Mouse (Mus musculus) CH12.LX (cell line): Measurements from ENCODE around the gene Ipo7. TPM values are rescaled to one million over a fixed set of nuclear protein-coding genes. Genes with fewer than 3 reads are reported as not detected.

ENCODE experiments used
- DNase-seq: peaks from one replicate; pipeline ENCODE4 v3.0.0-alpha.2; 2013; ENCODE audit errors: extremely low read depth
- H3K27ac ChIP-seq: 2 replicates; pipeline ENCODE4 v1.5.1; 2012; ENCODE audit warnings: low read depth, mild to moderate bottlenecking, control low read depth, moderate library complexity; ENCODE audit not compliant: insufficient read depth
- H3K27me3 ChIP-seq: replicated peaks from 2 replicates; pipeline ENCODE3; 2012; ENCODE audit warnings: inconsistent platforms
- H3K36me3 ChIP-seq, 2 experiments: replicated peaks in 1 of 2; 2 replicates each; pipeline versions ENCODE3 to v1.6.1; 2012; ENCODE audit warnings: inconsistent platforms in 1 of 2, low read length in 1 of 2, mild to moderate bottlenecking in 1 of 2, mixed read lengths in 1 of 2, moderate library complexity in 1 of 2; ENCODE audit not compliant: control insufficient read depth in 1 of 2, insufficient read depth in 1 of 2
- H3K4me1 ChIP-seq, 2 experiments: 2 replicates each; pipeline ENCODE4 v1.6.1; 2012; ENCODE audit warnings: inconsistent platforms in 1 of 2, moderate library complexity in 1 of 2; ENCODE audit not compliant: insufficient read depth in 2 of 2, control insufficient read depth in 1 of 2
- H3K4me2 ChIP-seq: 2 replicates; pipeline ENCODE4 v1.6.1; 2012; ENCODE audit warnings: low read depth, mild to moderate bottlenecking, control low read depth; ENCODE audit not compliant: poor library complexity, insufficient read depth, severe bottlenecking
- H3K4me3 ChIP-seq, 3 experiments: fragments of 150-350 bp in 1 of 3; sonication (generic) in 1 of 3; replicated peaks in 1 of 3; 2 replicates each; pipeline versions ENCODE3 to v1.5.1; 2011 to 2012; ENCODE audit warnings: low read depth in 2 of 3, low read length in 2 of 3, mild to moderate bottlenecking in 2 of 3, moderate library complexity in 2 of 3, control low read depth in 1 of 3, improper control_type of control experiment in 1 of 3, inconsistent platforms in 1 of 3, mixed read lengths in 1 of 3; ENCODE audit not compliant: poor library complexity in 1 of 3
- H3K79me2 ChIP-seq: replicated peaks from 2 replicates; pipeline ENCODE4 v1.6.1; 2012; ENCODE audit warnings: mild to moderate bottlenecking, moderate library complexity; ENCODE audit not compliant: control insufficient read depth, poor library complexity, insufficient read depth, severe bottlenecking; ENCODE audit errors: extremely low read depth
- H3K9ac ChIP-seq: 2 replicates; pipeline ENCODE4 v1.6.1; 2012; ENCODE audit warnings: low read depth, mild to moderate bottlenecking, control low read depth, moderate library complexity; ENCODE audit not compliant: insufficient read depth
- H3K9me3 ChIP-seq: replicated peaks from 2 replicates; pipeline ENCODE3; 2012; ENCODE audit warnings: low read length, inconsistent platforms, mixed read lengths
- CHD1 ChIP-seq: IDR thresholded peaks from 2 replicates; pipeline ENCODE4 v1.6.1; 2012; ENCODE audit warnings: low read depth, low read length, improper control_type of control experiment, inconsistent platforms
- CTCF ChIP-seq, 2 experiments: IDR thresholded peaks in 1 of 2; conservative IDR thresholded peaks in 1 of 2; 2 replicates each; pipeline ENCODE4 v1.5.1; 2011 to 2012; ENCODE audit warnings: low read depth in 2 of 2, low read length in 2 of 2, improper control_type of control experiment in 1 of 2, inconsistent platforms in 1 of 2, mild to moderate bottlenecking in 1 of 2, moderate library complexity in 1 of 2
- EP300 ChIP-seq: IDR thresholded peaks from 2 replicates; pipeline ENCODE4 v1.6.1; 2011; ENCODE audit warnings: low read length, improper control_type of control experiment
- HCFC1 ChIP-seq: IDR thresholded peaks from 2 replicates; pipeline ENCODE4 v1.6.1; 2012; ENCODE audit warnings: low read depth, mild to moderate bottlenecking, inconsistent platforms, low read length, improper control_type of control experiment
- JUN ChIP-seq: IDR thresholded peaks from 2 replicates; pipeline ENCODE4 v1.6.1; 2011; ENCODE audit warnings: low read depth, mild to moderate bottlenecking, low read length, improper control_type of control experiment, moderate library complexity; ENCODE audit not compliant: insufficient read depth
- KAT2A ChIP-seq: IDR thresholded peaks from 2 replicates; pipeline ENCODE4 v1.6.1; 2012; ENCODE audit warnings: low read length, improper control_type of control experiment, inconsistent platforms; ENCODE audit not compliant: insufficient replicate concordance
- MAX ChIP-seq: IDR thresholded peaks from 2 replicates; pipeline ENCODE4 v1.6.1; 2011; ENCODE audit warnings: low read length, improper control_type of control experiment
- MEF2A ChIP-seq: IDR thresholded peaks from 2 replicates; pipeline ENCODE4 v1.6.1; 2014; ENCODE audit warnings: low read depth, mild to moderate bottlenecking, inconsistent platforms, low read length, improper control_type of control experiment, borderline replicate concordance
- MYC ChIP-seq: IDR thresholded peaks from 2 replicates; pipeline ENCODE4 v1.6.1; 2011; ENCODE audit warnings: low read depth, mild to moderate bottlenecking, improper control_type of control experiment, low read length
- NRF1 ChIP-seq: IDR thresholded peaks from 2 replicates; pipeline ENCODE4 v1.6.1; 2014; ENCODE audit warnings: low read depth, mild to moderate bottlenecking, inconsistent platforms, low read length, improper control_type of control experiment, moderate library complexity
- POLR2A ChIP-seq: IDR thresholded peaks from 2 replicates; pipeline ENCODE4 v1.6.1; 2011; ENCODE audit warnings: low read depth, mild to moderate bottlenecking, improper control_type of control experiment, low read length
- RAD21 ChIP-seq: IDR thresholded peaks from 2 replicates; pipeline ENCODE4 v1.6.1; 2011; ENCODE audit warnings: low read depth, mild to moderate bottlenecking, low read length, improper control_type of control experiment, moderate library complexity
- TBP ChIP-seq: conservative IDR thresholded peaks from 2 replicates; pipeline ENCODE4 v1.6.1; 2011; ENCODE audit warnings: low read depth, low read length, improper control_type of control experiment
- UBTF ChIP-seq: IDR thresholded peaks from 2 replicates; pipeline ENCODE4 v1.6.1; 2012; ENCODE audit warnings: low read depth, mild to moderate bottlenecking, inconsistent platforms, low read length, improper control_type of control experiment, moderate library complexity
- USF1 ChIP-seq: IDR thresholded peaks from 2 replicates; pipeline ENCODE4 v1.6.1; 2014; ENCODE audit warnings: low read depth, mild to moderate bottlenecking, inconsistent platforms, low read length, improper control_type of control experiment
- USF2 ChIP-seq: conservative IDR thresholded peaks from 2 replicates; pipeline ENCODE4 v1.6.1; 2011; ENCODE audit warnings: low read depth, low read length, improper control_type of control experiment
- ZKSCAN1 ChIP-seq: IDR thresholded peaks from 2 replicates; pipeline ENCODE4 v1.6.1; 2012; ENCODE audit warnings: low read depth, inconsistent platforms, low read length, improper control_type of control experiment, borderline replicate concordance
- ZMIZ1 ChIP-seq: IDR thresholded peaks from 2 replicates; pipeline ENCODE4 v1.6.1; 2012; ENCODE audit warnings: low read depth, mild to moderate bottlenecking, inconsistent platforms, low read length, improper control_type of control experiment
- dilution Hi-C: fragments of 300-500 bp; cut with MboI; formaldehyde crosslinking; loops from 2 replicates; pipeline ENCODE4 v1.14.3; 2020; ENCODE audit warnings: low sequenced_read_pairs; ENCODE audit not compliant: extremely low pct_unique_long_range_greater_than_20kb, extremely low pct_ligation_motif_present
- in situ Hi-C: fragments of 300-500 bp; cut with MboI; formaldehyde crosslinking; loops from 3 replicates; pipeline ENCODE4 v1.14.3; 2019; ENCODE audit warnings: low sequenced_read_pairs, low pct_ligation_motif_present, low pct_unique_long_range_greater_than_20kb, mixed read lengths
- polyA plus RNA-seq: library from polyadenylated mRNA; unstranded; fragments of >175 nt; gene quantifications from 2 replicates; pipeline ENCODE4 v1.2.1, GENCODE M21; 2012; ENCODE audit warnings: low read depth; ENCODE audit not compliant: insufficient read length
- total RNA-seq, 2 experiments: library from RNA; depleted of rRNA; stranded (reverse); fragments of 300-350 nt in 1 of 2; fragments of >200 nt in 1 of 2; gene quantifications; 2 replicates each; pipeline ENCODE4 v1.2.3; 2012 to 2014

The Ipo7 gene
- total and polyA plus RNA-seq, 3 experiments: 126 to 183 (median 181) TPM

- Histone ChIP-seq H3K4me3 (no peak overlapping the region), H3K79me2 (no peaks in the 10 kb centered on the region), H3K27ac (no peak overlapping the region), H3K27me3 (no peaks in the 10 kb centered on the region), H3K9ac (no peak overlapping the region), H3K4me2 (no peak overlapping the region), H3K9me3 (peaks cover 5% of the 10 kb centered on the region), H3K36me3 (peaks cover 37 to 60% of the 10 kb centered on the region in 2 experiments), H3K4me1 (peaks cover 2 to 8% of the 10 kb centered on the region in 2 experiments; a peak in 3 of 4 replicates)
- no peak for TF ChIP-seq NRF1
- peak in 1 of 2 experiments; percentile 18; a peak in 1 of 4 replicates for TF ChIP-seq CTCF (conservative IDR thresholded peaks at IDR 0.05 in 1 of 2, IDR thresholded peaks at IDR 0.05 in 1 of 2; ENCODE audit: low read depth in 2 of 2, low read length in 2 of 2)
- TF ChIP-seq MAX: no peak
- in situ Hi-C loops (no loop called here), dilution Hi-C loops (no loop called here)
- no peak for DNase-seq
Observed at GRCm38 (mm10) chr7:110096332-110096731, 78.3 kb downstream of the Ipo7 start.

GRCm38 (mm10) chr7:110097106-110097793 is 79.2 kb downstream of the Ipo7 start:
- no peaks in the 10 kb centered on the region for H3K4me1 ChIP-seq
- no peak overlapping the region for H3K27ac ChIP-seq
- TF ChIP-seq HCFC1 (no peak), RAD21 (no peak), USF2 (no peak), EP300 (no peak), TBP (no peak), USF1 (no peak), ZKSCAN1 (no peak)
- dilution Hi-C loops (no loop called here), in situ Hi-C loops (no loop called here)
- peaks cover 31 to 51% of the 10 kb centered on the region in 2 experiments for H3K36me3 ChIP-seq
- no peak overlapping the region for H3K4me2 ChIP-seq
- H3K79me2 ChIP-seq: no peaks in the 10 kb centered on the region
- no peak overlapping the region for H3K9ac ChIP-seq
- H3K9me3 ChIP-seq: peaks cover 5% of the 10 kb centered on the region
- no peak for DNase-seq
- H3K27me3 ChIP-seq: no peaks in the 10 kb centered on the region
- no peak overlapping the region for H3K4me3 ChIP-seq

GRCm38 (mm10) chr7:110100854-110101253 is 82.8 kb downstream of the Ipo7 start:
- in situ Hi-C loops: no loop called here
- Histone ChIP-seq H3K4me2 (no peak overlapping the region), H3K27me3 (no peaks in the 10 kb centered on the region), H3K79me2 (no peaks in the 10 kb centered on the region), H3K4me1 (no peaks in the 10 kb centered on the region), H3K36me3 (peaks cover 5 to 17% of the 10 kb centered on the region in 2 experiments), H3K9ac (no peak overlapping the region), H3K27ac (no peak overlapping the region), H3K4me3 (no peak overlapping the region), H3K9me3 (peaks cover 5% of the 10 kb centered on the region)
- DNase-seq: no peak
- no peak for TF ChIP-seq JUN
- TF ChIP-seq CTCF (conservative IDR thresholded peaks at IDR 0.05 in 1 of 2, IDR thresholded peaks at IDR 0.05 in 1 of 2; ENCODE audit: low read depth in 2 of 2, low read length in 2 of 2): no peak
- no peak for TF ChIP-seq RAD21
- no peak for TF ChIP-seq POLR2A
- no peak for TF ChIP-seq UBTF
- TF ChIP-seq ZMIZ1: no peak
- no peak for TF ChIP-seq USF1
- TF ChIP-seq KAT2A: no peak
- no peak for TF ChIP-seq MYC
- TF ChIP-seq MAX: no peak
- TF ChIP-seq MEF2A: no peak
- no peak for TF ChIP-seq ZKSCAN1
- TF ChIP-seq CHD1: no peak
- TF ChIP-seq TBP: no peak
- TF ChIP-seq EP300: no peak
- dilution Hi-C loops: no loop called here
